Mouse (Mus musculus) c-Kit-negative CD71-positive TER-119-positive erythroid progenitor cells, embryonic 14.5 days (primary cell): Measurements from ENCODE around the gene Vmn1r69.

ENCODE experiments used
- DNase-seq: peaks from one replicate; pipeline ENCODE4 v3.0.0-alpha.2; 2013; ENCODE audit warnings: low read depth, low spot score

Gene Vmn1r69

DNA sequence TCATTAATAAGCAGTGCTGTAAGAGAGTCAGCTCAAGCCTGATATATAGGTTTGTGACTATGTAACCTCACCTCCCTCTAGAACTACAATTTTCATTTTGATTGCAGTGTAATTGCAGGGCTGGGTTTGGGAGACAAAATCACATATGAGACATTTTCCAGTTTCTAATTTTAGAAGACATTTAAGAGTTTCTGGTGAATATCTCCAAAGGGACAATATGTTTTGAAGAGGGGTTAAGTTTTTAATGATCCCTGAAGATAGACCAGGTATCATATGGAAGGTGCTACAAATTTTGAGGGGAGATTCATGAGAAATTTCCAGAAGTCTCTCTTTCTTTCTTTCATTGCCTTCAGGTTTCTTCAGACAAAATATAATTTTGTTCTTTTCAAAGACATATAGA, at the start of gene Vmn1r69:
Gene Vmn1r69, minus strand, starts transcription at position 101 of the 400 bp plus-strand sequence.
- DNase-seq, result no peak

DNA sequence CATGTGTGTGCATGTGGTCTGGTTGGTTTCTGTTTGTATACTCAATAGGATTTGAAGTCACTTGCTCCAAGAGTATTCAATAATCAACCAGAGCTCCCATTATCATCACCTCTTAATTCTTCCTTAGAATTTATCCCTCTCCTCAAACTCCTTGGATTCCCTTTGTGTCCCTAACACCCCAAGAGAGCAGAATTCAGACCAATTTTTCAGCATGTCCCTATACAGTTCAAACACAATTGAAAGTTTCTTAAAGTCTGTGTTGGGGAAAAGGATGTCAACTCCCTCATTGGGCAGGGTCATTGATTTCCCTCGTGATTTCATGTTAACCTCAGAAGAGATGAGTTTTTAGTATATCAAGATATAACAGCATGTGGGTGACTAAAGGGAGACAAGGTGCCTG, 17.8 kb upstream of the Vmn1r69 start, which contains the start of gene Vmn1r70:
Gene Vmn1r70, plus strand, starts transcription at position 301 of the 400 bp plus-strand sequence.
- DNase-seq, result no peak

DNA sequence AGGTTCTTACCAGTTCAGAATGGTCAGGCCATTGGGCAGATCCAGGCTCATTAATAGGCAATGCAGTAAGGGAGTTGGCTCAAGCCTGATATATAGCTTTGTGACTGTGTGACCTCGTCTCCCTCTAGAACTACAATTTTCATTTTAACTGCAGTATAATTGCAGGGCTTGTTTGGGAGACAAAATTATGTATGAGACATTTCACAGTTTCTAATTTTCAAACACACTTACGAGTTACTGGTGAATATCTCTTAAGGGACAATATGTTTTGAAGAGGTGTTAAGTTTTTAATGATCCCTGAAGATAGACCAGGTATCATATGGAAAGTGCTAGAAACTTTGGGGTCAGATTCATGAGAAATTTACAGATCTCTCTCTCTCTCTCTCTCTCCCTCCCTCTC, 55.1 kb downstream of the Vmn1r69 start, which contains the start of gene Vmn1r68:
Gene Vmn1r68, minus strand, starts transcription at position 101 of the 400 bp plus-strand sequence.
- no peak for DNase-seq
